Mouse (Mus musculus): ENCODE measurements around the gene Flad1.

DNA sequence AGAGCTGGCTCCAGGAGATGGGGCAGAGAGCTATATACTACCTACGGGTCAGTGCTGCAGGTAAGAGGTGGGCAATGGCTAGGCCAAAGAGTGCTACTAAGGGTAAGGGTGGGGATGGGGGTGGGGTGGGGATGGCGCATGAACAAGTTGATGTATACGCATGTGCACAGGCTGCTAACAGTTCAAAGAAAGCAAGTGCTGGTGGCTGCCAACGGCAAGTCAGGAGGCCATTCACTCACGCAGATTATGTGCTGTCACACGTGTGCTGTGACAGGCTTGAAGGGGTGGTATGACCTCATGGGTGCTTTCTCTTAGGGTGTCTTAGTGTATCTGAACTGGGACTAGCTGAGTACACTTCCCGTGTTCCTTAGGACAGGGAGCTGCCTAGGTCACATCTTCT, 10.3 kb downstream of the Flad1 start:
- TF ChIP-seq POLR2A (IDR thresholded peaks at IDR 0.05; ENCODE audit: extremely low read depth, insufficient read depth, low read length): no peak
- TF ChIP-seq CTCF (IDR thresholded peaks at IDR 0.05; ENCODE audit: low read depth, low read length): no peak

Measured in liver, adult 2 months (tissue).